Mouse (Mus musculus) kidney, postnatal 4 days (tissue): ENCODE measurements around the gene Trpv1.

Experiments
- DNase-seq, 2 experiments: peaks; one replicate each; pipeline ENCODE4 v3.0.0; 2021; ENCODE audit warnings: mixed read lengths in 2 of 2

The Trpv1 gene

DNA sequence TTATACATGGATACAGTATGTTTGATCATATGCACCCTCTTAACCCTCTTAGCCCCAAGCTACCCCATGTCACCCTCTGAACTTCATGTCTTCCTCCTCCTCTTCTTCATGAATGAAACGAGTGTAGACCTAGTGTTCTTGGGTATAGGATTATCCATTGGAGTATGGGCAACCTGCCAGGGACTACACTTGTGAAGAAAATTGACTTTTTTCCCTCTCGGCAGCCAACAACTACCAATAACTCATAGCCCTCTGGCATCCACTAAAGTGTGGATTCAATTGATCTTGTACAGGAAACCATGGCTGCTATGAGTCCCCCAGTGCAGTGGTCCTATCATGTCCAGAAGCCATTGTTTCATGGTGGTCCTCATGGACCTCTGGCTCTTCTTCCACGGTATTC, 2.6 kb downstream of the Trpv1 start:
- DNase-seq: no peak

- no peak for DNase-seq
Observed at GRCm38 (mm10) chr11:73242199-73242598, 8.1 kb downstream of the Trpv1 start.

GRCm38 (mm10) chr11:73242777-73243176, 8.7 kb downstream of the Trpv1 start:
- DNase-seq: no peak

DNA sequence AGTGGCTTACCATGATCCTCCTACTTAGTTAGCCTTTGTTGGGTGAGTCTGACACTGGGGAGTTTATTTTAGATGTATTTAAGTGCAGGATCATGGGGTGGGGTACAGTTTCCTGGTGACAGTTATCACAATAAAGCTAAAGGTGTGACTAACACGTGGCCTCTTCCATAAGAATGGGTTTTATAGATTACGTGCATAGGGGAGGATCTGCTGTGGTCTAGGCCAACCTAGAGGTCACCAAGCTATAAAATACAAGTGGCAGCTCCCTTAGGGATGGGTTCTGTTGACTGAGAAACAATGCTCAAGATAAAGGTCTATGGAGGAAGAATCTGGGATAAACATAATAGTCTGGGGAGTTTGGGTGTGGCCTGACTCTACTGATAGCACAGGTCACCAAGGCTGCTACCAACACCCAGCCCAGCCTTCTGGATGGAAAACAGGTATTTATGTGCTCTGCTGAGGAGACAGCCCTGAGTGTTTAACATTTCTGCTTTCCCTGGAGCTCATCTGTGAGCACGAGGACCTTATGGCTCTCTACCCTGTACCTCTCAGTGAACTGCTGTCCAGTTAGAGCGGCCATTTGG, 23.4 kb downstream of the Trpv1 start:
- no peak for DNase-seq

- DNase-seq: no peak
Observed at GRCm38 (mm10) chr11:73258664-73259063, 24.6 kb downstream of the Trpv1 start.

GRCm38 (mm10) chr11:73260457-73260856, 26.4 kb downstream of the Trpv1 start:
- DNase-seq: no peak

DNA sequence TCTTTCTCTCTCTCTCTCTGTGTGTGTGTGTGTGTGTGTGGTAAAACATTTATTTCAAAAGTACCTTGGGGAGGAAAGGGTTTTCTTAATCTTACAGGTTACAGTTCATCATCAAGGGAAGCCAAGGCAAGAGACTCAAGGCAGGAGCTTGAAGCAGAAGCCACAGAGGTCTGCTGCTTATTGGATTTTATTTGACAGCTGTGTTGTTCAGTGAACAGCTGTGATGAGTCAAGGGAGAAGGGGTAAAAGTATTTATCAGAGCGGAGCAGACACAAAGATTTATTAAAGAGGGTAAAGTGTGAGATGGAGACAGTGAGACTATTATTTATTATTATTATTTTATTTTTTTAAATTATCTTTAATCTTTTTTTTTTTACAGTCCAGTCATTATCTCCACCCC, 27.3 kb downstream of the Trpv1 start:
- DNase-seq: no peak

DNA sequence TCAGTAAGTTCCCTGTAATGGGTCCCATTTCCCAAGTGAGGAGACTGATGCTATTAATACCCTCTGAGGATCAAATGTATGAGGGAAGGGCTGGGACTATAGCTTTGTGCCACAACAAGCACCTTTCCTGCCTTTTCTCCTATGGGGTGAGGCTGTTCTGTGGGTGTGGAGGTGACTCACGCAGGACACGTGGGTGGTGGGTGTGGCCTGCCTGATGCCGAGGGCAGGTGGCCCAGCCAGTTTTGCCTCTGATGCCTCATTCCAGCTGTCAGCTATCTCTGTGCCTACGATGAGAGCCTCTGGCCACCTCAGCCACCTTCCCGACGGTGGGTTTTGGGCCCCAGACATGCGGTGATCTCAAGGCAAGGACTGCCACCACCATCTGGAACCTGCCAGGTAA, 33.2 kb downstream of the Trpv1 start, which contains the start of gene Trpv3:
TSS of gene Trpv3 (plus strand) at position 122 of the 400 bp plus-strand sequence.
- DNase-seq: no peak

DNA sequence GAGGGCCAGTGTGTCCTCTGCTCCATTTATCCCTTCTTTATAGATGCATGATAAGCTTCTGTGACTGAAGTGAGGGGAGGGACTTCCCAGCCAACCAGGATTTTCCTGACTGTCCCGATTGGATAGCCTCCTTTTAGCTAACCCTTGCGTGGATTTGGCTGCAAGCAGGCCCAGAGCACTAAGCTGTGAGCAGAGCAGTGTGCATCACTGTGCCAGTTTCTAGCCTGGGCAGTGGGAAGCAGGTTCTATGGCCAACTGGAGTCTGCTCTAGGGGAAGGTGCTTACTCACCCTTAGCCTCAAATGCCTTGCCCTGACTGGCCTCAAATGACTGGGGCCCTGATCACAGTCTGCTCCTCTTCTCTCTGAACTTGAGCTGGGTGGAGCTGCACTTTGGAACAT, 40.7 kb downstream of the Trpv1 start:
- DNase-seq: no peak

DNA sequence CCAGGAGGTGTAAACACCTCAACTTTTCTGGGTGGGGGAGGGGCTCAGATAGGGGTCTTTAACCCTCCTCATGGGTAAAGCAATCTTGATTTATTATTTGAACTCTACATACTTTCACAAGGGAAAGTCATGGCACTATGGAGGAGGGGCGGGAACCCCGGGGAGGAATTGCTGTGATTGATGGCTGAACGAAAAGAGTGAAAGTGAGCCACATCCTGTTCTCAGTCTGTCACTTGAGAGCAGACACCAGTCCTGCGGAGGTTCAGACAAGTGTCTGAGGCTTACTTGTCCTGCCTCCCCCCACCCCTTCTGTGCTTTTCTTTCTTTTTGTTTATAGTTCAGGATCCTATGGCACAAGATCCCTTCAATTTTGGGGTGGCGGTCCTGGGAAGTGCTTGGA, 46.6 kb downstream of the Trpv1 start:
- peak in 1 of 2 experiments; percentile 15 for DNase-seq

DNA sequence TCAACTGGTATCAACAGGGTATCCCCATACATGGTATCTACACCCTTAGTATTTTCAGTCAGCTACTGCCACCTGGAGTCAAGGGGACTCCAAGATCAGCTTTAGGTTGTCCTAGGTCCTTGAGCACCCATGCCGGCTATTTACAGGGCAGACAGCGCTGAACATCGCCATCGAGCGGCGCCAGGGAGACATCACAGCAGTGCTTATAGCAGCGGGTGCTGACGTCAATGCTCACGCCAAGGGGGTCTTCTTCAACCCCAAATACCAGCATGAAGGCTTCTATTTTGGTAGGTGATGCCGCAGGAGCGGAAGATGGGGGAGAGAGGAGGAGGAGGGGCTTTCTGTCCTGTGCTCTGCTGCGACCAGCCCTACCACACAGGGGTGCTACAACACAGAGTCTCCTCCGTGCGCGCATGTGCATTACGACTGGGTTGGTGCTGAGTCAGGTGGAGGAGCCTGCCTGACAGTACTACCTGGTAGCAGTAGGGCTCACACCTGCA, 47.5 kb downstream of the Trpv1 start:
- peak; percentile 65 to 78 for DNase-seq

DNA sequence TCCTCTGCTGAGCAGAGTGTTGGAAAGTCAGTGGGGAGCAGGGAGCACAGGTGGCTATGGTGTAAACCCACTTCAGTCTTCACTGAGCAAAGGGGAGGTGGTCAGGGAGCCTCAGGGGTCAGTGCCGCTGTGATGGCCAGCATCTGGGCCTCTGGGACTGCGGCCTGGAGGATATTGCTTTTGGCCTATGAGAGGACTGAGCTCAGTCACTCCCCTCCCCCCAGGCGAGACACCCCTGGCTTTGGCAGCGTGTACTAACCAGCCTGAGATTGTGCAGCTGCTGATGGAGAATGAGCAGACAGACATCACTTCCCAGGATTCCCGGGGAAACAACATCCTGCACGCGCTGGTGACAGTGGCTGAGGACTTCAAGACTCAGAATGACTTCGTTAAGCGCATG, 49.3 kb downstream of the Trpv1 start:
- DNase-seq: peak; percentile 70 to 75

GRCm38 (mm10) chr11:73283926-73284325, 49.8 kb downstream of the Trpv1 start:
- no peak for DNase-seq

- DNase-seq: no peak
Observed at GRCm38 (mm10) chr11:73284351-73284750, 50.3 kb downstream of the Trpv1 start.

DNA sequence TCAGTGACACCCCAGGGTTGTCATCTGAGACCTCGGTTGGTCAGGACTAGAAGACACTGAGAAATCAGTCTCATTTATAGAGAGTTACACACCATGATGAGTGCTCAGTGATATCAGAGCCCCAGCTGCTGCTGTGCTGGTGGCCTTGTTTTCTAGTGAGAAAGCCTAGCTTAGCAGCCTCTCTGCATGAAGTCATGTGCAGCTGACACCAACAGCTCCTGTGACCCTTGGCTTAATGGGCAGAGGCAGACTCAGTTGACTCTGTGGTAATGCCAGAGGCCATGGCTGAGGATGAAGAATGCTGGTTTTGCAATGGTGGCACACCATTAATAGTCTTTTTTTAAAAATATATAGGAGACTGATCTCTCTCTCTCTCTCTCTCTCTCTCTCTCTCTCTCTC, 55.5 kb downstream of the Trpv1 start:
- no peak for DNase-seq

DNA sequence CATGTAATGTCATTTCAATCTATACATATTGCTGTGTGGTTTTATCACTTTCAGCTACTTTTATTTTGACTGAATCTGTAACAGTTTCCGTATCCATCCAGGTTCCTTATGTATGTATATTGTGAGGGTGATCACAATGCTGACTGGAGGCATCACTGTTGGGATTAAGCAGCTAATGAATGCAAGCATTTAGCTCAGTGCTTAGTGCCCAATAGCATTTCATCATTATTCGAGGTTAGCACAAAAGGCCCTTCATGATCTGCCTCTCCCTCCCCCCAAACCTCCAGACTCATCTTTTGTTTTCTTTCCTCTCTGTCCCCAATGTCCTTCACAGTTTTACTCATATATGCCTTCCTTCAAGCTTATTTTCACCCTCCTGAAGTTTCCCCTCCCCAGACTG, 69.0 kb downstream of the Trpv1 start:
- DNase-seq: no peak
